Mouse (Mus musculus) hindbrain, embryonic 10.5 days (tissue): ENCODE data around the gene Kif5c. TPM values are rescaled to one million over a fixed set of nuclear protein-coding genes. Genes with fewer than 3 reads are reported as not detected.

Experiments
- DNase-seq: peaks from one replicate; pipeline ENCODE4 v3.0.0-alpha.2; 2017; ENCODE audit warnings: low spot score
- H3K27ac ChIP-seq: fragments of 300-500 bp; sonication (generic); 2 replicates; pipeline ENCODE4 v1.5.1; 2016; ENCODE audit warnings: mild to moderate bottlenecking, moderate library complexity
- H3K27me3 ChIP-seq: fragments of 300-500 bp; sonication (generic); 2 replicates; pipeline ENCODE4 v1.6.1; 2016; ENCODE audit warnings: mild to moderate bottlenecking; ENCODE audit not compliant: poor library complexity, insufficient read depth, severe bottlenecking
- H3K36me3 ChIP-seq: fragments of 300-500 bp; sonication (generic); 2 replicates; pipeline ENCODE4 v1.6.1; 2016; ENCODE audit warnings: mild to moderate bottlenecking, moderate library complexity
- H3K4me1 ChIP-seq: fragments of 300-500 bp; sonication (generic); replicated peaks from 2 replicates; pipeline ENCODE4 v1.6.1; 2016; ENCODE audit warnings: mild to moderate bottlenecking
- H3K4me3 ChIP-seq: fragments of 300-500 bp; sonication (generic); 2 replicates; pipeline ENCODE4 v1.5.1; 2016; ENCODE audit warnings: mild to moderate bottlenecking, moderate library complexity
- H3K9me3 ChIP-seq: fragments of 300-500 bp; sonication (generic); 2 replicates; pipeline ENCODE4 v1.6.1; 2016; ENCODE audit warnings: mild to moderate bottlenecking, moderate library complexity
- WGBS: fragments of 180-500 bp; shearing (Covaris S2); methylation state at CpG from one replicate; pipeline ENCODE4 v1.1.7; 2016; 5-methylcytosine and 5-hydroxymethylcytosine counted together
- polyA plus RNA-seq: library from polyadenylated mRNA; unstranded; fragments of >200 nt; fragmentation: Nextera tagmentation; extraction: Ambion mirVana; gene quantifications from 2 replicates; pipeline ENCODE4 v1.2.1, GENCODE M21; 2016

Kif5c gene
- polyA plus RNA-seq, result 45.8 and 67.6 TPM in 2 replicates

GRCm38 (mm10) chr2:49618829-49619718, at the start of gene Kif5c:
TSS of gene Kif5c (plus strand) at chr2:49619298.
- no peaks in the 10 kb centered on the region for H3K27me3 ChIP-seq
- H3K36me3 ChIP-seq, result peaks cover 23% of the 10 kb centered on the region
- DNase-seq, result peak; percentile 93
- peak within 1 kb of the TSS; percentile 96 for H3K4me3 ChIP-seq
- H3K27ac ChIP-seq, result peak within 1 kb of the TSS; percentile 95
- WGBS, result 5% methylated on average over 54 of the region's 54 CpGs
- H3K9me3 ChIP-seq, result peaks cover 4% of the 10 kb centered on the region; the same call in 1 of the 2 replicates
- peaks cover 20% of the 10 kb centered on the region for H3K4me1 ChIP-seq

GRCm38 (mm10) chr2:49569862-49570777, 49.0 kb upstream of the Kif5c start:
- H3K4me3 ChIP-seq, result no peak overlapping the region
- H3K27me3 ChIP-seq, result no peaks in the 10 kb centered on the region
- H3K27ac ChIP-seq, result peak overlapping the region; percentile 62; the same call in 1 of the 2 replicates
- WGBS, result 69% methylated on average over 16 of the region's 16 CpGs
- H3K4me1 ChIP-seq, result peaks cover 28% of the 10 kb centered on the region
- H3K9me3 ChIP-seq, result no peaks in the 10 kb centered on the region
- H3K36me3 ChIP-seq, result no peaks in the 10 kb centered on the region
- DNase-seq, result peak; percentile 17

DNA sequence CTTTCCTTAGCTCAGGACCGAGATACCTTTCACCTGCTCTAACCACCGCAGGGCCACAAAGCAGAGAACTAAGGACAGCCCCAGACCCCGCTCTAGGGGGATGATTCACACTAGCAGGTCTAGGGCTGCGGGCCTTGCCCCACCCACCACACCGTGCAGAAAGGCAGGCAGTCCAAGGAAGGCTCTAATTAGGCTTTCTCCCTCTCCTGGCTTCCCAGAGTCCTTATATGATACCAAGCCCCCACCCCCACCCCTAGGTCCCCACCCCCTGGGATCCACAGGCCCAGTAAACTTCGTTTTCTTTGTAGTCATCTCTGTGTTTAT, 48.4 kb upstream of the Kif5c start:
- H3K27ac ChIP-seq, result peak overlapping the region; percentile 62; the same call in 1 of the 2 replicates
- WGBS, result 53% methylated on average over 6 of the region's 6 CpGs

GRCm38 (mm10) chr2:49571159-49571920, 47.8 kb upstream of the Kif5c start:
- H3K4me3 ChIP-seq, result no peak overlapping the region
- H3K9me3 ChIP-seq, result no peaks in the 10 kb centered on the region
- no peaks in the 10 kb centered on the region for H3K27me3 ChIP-seq
- 74% methylated on average over 11 of the region's 11 CpGs for WGBS
- no peak overlapping the region for H3K27ac ChIP-seq
- no peak for DNase-seq
- H3K4me1 ChIP-seq, result peaks cover 28% of the 10 kb centered on the region
- no peaks in the 10 kb centered on the region for H3K36me3 ChIP-seq

More for the DNA sequence above, 48.4 kb upstream of the Kif5c start:
- Histone ChIP-seq H3K36me3 (no peaks in the 10 kb centered on the region), H3K4me1 (peaks cover 28% of the 10 kb centered on the region), H3K27me3 (no peaks in the 10 kb centered on the region), H3K4me3 (no peak overlapping the region), H3K9me3 (no peaks in the 10 kb centered on the region)
- no peak for DNase-seq

DNA sequence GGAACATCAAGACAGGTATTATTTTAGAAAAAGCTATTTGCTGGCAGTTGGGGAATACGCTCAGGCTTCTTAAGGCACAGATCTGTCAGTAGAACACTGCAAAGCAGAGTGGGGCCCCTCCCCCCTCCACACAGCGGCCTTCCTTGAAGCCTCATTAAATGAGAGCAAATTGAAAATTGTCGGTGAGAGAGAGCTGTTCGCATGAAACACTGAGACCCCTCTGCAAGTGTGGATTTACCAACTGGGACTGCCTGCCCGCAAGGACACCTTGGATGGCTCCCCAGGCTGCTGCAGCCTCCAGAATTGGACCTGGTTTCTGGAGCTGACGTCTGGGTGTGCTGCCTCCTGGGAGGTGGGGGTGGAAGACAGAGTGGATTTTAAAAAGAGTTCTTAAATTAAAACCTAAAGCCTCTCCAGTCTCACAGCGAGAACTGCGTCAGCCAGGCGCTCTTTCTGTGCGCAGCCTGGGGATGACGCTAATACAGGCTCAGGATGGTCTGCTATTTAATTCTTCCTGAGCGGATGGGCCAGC, 46.9 kb upstream of the Kif5c start:
- no peak for DNase-seq
- Histone ChIP-seq H3K9me3 (no peaks in the 10 kb centered on the region), H3K36me3 (no peaks in the 10 kb centered on the region), H3K4me1 (peaks cover 28% of the 10 kb centered on the region), H3K4me3 (no peak overlapping the region), H3K27me3 (no peaks in the 10 kb centered on the region), H3K27ac (peak overlapping the region; percentile 59; the same call in 1 of the 2 replicates)
- 66% methylated on average over 12 of the region's 12 CpGs for WGBS

DNA sequence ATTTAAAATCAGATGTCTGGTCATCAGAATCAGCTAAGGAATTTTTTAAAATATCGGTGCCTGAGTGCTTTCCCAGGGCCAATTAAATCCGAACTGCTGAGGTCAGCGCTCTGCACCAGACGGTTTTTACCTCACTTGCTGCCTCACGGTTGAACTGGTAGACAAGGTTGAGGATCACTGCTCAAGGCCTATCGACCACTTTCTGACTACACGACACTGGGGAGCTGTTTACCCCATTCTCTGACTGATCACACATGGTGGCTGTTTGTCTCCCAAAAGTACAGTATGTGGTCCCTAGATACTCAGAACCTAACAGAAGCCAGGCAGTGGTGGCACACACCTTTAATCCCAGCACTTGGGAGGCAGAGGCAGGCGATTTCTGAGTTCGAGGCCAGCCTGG, 46.4 kb upstream of the Kif5c start:
- no peaks in the 10 kb centered on the region for H3K9me3 ChIP-seq
- H3K36me3 ChIP-seq, result no peaks in the 10 kb centered on the region
- DNase-seq, result no peak
- H3K4me1 ChIP-seq, result peaks cover 28% of the 10 kb centered on the region
- no peak overlapping the region for H3K27ac ChIP-seq
- no peak overlapping the region for H3K4me3 ChIP-seq
- no peaks in the 10 kb centered on the region for H3K27me3 ChIP-seq
- 85% methylated on average over 9 of the region's 9 CpGs for WGBS

DNA sequence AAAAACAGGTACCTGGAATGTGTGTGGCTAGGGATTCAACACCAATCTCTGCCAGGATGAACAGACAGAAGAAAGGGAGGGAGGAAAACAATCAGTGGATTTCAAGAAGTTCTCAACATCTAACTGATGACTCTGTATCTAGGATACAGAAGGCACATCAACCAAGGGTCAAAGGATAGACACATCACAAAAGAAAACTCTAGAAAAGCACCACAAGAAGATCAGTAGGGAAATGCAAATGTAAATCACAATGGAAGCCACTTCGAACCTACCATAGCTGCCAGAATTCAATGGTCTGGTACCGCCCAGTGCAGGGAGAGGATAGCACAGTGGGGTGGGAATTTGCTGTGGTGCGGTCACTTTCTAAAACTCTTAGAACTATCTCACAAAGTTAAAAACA, 45.8 kb upstream of the Kif5c start:
- Histone ChIP-seq H3K36me3 (no peaks in the 10 kb centered on the region), H3K4me1 (peaks cover 28% of the 10 kb centered on the region), H3K9me3 (no peaks in the 10 kb centered on the region), H3K27ac (no peak overlapping the region), H3K4me3 (no peak overlapping the region), H3K27me3 (no peaks in the 10 kb centered on the region)
- no peak for DNase-seq
- 78% methylated on average over 3 of the region's 3 CpGs for WGBS

GRCm38 (mm10) chr2:49580585-49580984, 38.5 kb upstream of the Kif5c start:
- no peak for DNase-seq
- Histone ChIP-seq H3K9me3 (no peaks in the 10 kb centered on the region), H3K36me3 (no peaks in the 10 kb centered on the region), H3K27me3 (no peaks in the 10 kb centered on the region), H3K27ac (no peak overlapping the region), H3K4me3 (no peak overlapping the region), H3K4me1 (no peaks in the 10 kb centered on the region)
- WGBS, result 84% methylated on average over 3 of the region's 3 CpGs

GRCm38 (mm10) chr2:49582546-49582945, 36.6 kb upstream of the Kif5c start:
- Histone ChIP-seq H3K36me3 (no peaks in the 10 kb centered on the region), H3K27ac (no peak overlapping the region), H3K4me1 (no peaks in the 10 kb centered on the region), H3K9me3 (no peaks in the 10 kb centered on the region), H3K4me3 (no peak overlapping the region), H3K27me3 (no peaks in the 10 kb centered on the region)
- DNase-seq, result no peak
- 90% methylated on average over 5 of the region's 5 CpGs for WGBS

GRCm38 (mm10) chr2:49583311-49583710, 35.8 kb upstream of the Kif5c start:
- Histone ChIP-seq H3K27me3 (no peaks in the 10 kb centered on the region), H3K27ac (no peak overlapping the region), H3K36me3 (no peaks in the 10 kb centered on the region), H3K4me1 (no peaks in the 10 kb centered on the region), H3K4me3 (no peak overlapping the region), H3K9me3 (no peaks in the 10 kb centered on the region)
- no peak for DNase-seq
- WGBS, result 98% methylated on average over 2 of the region's 2 CpGs

DNA sequence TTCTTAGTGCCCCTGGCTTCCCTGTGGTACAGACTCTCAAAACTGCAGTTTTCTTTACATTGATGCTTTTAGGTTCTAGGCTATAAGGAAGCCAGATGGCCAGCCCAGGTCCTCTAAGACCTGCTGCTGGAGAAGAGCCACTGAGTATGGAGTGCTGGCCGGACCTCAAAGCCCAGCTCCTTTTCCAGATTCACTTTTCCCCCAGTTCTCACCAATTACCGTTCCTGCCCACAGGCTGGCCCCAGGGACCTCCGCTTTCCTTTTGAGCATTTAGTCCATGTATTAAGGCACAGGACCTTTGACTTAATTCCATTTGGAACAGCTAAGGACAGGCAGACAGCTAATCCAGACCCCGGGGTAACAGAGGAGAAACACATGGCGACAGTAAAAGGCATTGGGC, 28.6 kb upstream of the Kif5c start:
- H3K36me3 ChIP-seq, result no peaks in the 10 kb centered on the region
- H3K27ac ChIP-seq, result no peak overlapping the region
- H3K4me3 ChIP-seq, result no peak overlapping the region
- DNase-seq, result no peak
- H3K27me3 ChIP-seq, result no peaks in the 10 kb centered on the region
- no peaks in the 10 kb centered on the region for H3K9me3 ChIP-seq
- H3K4me1 ChIP-seq, result peaks cover 3% of the 10 kb centered on the region; the same call in 1 of the 2 replicates
- WGBS, result 73% methylated on average over 5 of the region's 5 CpGs

- Histone ChIP-seq H3K4me1 (peaks cover 3% of the 10 kb centered on the region; the same call in 1 of the 2 replicates), H3K9me3 (no peaks in the 10 kb centered on the region), H3K27me3 (no peaks in the 10 kb centered on the region), H3K27ac (no peak overlapping the region), H3K4me3 (no peak overlapping the region), H3K36me3 (no peaks in the 10 kb centered on the region)
- no peak for DNase-seq
Measured at GRCm38 (mm10) chr2:49592926-49593325, 26.2 kb upstream of the Kif5c start.
